Mouse (Mus musculus): Measurements from ENCODE around the gene Acsm2.

Acsm2 gene

DNA sequence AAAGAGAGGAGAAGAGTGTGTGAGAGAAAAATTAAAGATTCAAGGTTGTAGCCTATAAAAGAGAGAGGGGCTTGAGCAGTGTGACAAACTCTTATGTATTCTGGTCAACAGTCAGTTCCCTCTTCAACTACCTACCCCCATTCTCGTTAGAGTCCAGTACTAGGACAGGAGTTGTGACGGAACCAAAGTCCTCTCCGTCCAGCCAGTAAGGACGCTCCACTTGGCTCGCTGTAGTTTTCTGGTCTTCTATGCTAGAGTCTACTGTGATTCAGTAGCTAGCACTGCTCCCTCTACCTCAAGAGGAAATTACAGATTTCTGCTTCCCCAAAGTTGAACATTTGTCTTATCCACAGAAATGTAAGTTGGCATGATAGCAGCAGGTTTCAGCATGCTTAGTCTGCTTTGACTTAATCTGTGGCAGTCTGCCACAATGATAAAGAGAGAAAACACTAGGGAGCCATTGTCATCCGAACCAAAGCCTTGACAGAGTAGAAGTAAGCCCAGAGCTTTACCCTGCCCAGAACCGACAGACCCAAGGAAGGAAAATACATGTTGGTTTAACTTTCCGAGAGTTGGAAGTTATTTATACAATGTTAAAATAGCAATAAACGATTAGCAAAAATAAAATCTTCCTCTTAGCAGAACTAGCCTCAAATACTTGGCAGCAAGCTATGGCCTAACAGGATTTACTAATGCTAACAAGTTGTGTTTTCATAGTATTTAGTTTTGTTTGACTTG is 52.0 kb downstream of the Acsm2 start:
- no peak for DNase-seq (ENCODE audit: low read depth, low spot score)
- Histone ChIP-seq H3K36me3 (ENCODE audit: control insufficient read depth, insufficient read depth, low read length, poor library complexity, severe bottlenecking) (no peaks in the 10 kb centered on the region), H3K27me3 (ENCODE audit: control insufficient read depth, insufficient read depth, low read length, poor library complexity, severe bottlenecking) (no peaks in the 10 kb centered on the region)

DNA sequence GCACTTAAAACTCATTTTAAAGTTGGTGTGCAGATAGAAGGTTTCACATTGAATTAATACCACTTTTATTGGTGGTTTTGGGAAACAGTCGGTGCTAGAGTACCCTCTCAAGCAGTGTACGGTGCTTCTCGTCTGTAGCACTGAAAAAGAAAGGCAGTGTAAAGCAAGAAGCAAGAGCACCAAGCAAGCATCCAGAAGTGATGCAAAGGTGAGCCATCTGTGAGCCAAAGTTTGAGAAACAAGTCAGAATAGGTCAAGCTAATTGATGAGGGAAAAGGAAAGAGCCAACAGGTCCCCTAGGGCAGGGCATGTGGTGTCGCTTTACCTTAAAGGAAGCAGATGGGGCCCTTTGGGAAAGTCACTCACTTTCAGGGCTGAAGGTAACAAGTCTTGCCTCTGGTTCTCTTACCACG is 52.5 kb downstream of the Acsm2 start, which contains the start of gene Acsm1:
Acsm1 (plus strand) TSS at position 363 of the 413 bp plus-strand sequence.
- no peak for DNase-seq (ENCODE audit: low read depth, low spot score)
- H3K36me3 ChIP-seq (ENCODE audit: control insufficient read depth, insufficient read depth, low read length, poor library complexity, severe bottlenecking) = no peaks in the 10 kb centered on the region
- no peaks in the 10 kb centered on the region for H3K27me3 ChIP-seq (ENCODE audit: control insufficient read depth, insufficient read depth, low read length, poor library complexity, severe bottlenecking)

- Histone ChIP-seq H3K36me3 (ENCODE audit: control insufficient read depth, insufficient read depth, low read length, poor library complexity, severe bottlenecking) (no peaks in the 10 kb centered on the region), H3K27me3 (ENCODE audit: control insufficient read depth, insufficient read depth, low read length, poor library complexity, severe bottlenecking) (no peaks in the 10 kb centered on the region)
- no peak for DNase-seq (ENCODE audit: low read depth, low spot score)
Measured at GRCm38 (mm10) chr7:119607796-119608515, 53.8 kb downstream of the Acsm2 start.

- DNase-seq (ENCODE audit: low read depth, low spot score) = no peak
- Histone ChIP-seq H3K27me3 (ENCODE audit: control insufficient read depth, insufficient read depth, low read length, poor library complexity, severe bottlenecking) (no peaks in the 10 kb centered on the region), H3K36me3 (ENCODE audit: control insufficient read depth, insufficient read depth, low read length, poor library complexity, severe bottlenecking) (no peaks in the 10 kb centered on the region)
Measured at GRCm38 (mm10) chr7:119616531-119616930, 62.4 kb downstream of the Acsm2 start.

DNA sequence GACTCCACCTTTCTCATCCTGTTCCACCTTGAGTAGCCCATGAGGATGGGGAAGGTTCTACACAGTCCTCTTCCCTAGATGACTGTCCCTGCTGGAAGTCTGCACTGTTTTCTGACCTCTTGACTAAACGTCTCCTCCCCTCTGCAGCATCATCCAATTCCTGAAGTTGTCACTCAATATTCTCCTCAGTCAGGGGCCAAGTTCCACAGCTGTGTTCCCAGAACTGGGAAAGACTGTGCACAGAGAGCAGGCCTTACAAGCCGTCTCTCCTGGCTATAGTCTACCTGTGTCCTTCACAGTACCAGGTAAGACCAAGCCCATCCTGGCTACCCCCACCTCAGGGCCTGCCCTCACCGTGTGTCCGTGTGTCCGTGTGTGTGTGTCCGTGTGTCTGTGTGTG is 63.5 kb downstream of the Acsm2 start:
- Histone ChIP-seq H3K36me3 (ENCODE audit: control insufficient read depth, insufficient read depth, low read length, poor library complexity, severe bottlenecking) (no peaks in the 10 kb centered on the region), H3K27me3 (ENCODE audit: control insufficient read depth, insufficient read depth, low read length, poor library complexity, severe bottlenecking) (no peaks in the 10 kb centered on the region)
- no peak for DNase-seq (ENCODE audit: low read depth, low spot score)

GRCm38 (mm10) chr7:119618209-119618935 is 64.2 kb downstream of the Acsm2 start:
- H3K27me3 ChIP-seq (ENCODE audit: control insufficient read depth, insufficient read depth, low read length, poor library complexity, severe bottlenecking) = no peaks in the 10 kb centered on the region
- no peak for DNase-seq (ENCODE audit: low read depth, low spot score)
- no peaks in the 10 kb centered on the region for H3K36me3 ChIP-seq (ENCODE audit: control insufficient read depth, insufficient read depth, low read length, poor library complexity, severe bottlenecking)

DNA sequence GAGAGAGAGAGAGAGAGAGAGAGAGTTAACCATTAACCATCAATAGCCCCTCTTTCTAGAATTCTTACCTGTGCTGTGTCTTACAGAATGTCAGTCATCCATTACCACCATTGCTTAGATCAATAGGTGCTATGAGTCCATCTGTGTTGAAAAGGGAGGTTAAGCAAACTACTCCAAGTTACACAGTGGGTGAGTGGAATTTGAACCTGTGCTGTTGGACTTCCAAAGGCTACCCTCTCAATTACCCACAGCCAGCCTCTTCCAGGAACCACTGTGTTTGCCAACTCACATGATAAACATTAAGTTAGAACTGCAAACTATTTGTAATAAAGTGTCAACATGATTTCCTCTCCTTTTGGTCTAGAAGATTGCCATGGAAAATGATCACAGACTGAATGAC is 66.0 kb downstream of the Acsm2 start:
- Histone ChIP-seq H3K36me3 (ENCODE audit: control insufficient read depth, insufficient read depth, low read length, poor library complexity, severe bottlenecking) (no peaks in the 10 kb centered on the region), H3K27me3 (ENCODE audit: control insufficient read depth, insufficient read depth, low read length, poor library complexity, severe bottlenecking) (no peaks in the 10 kb centered on the region)

GRCm38 (mm10) chr7:119638773-119639172 is 84.6 kb downstream of the Acsm2 start:
- Histone ChIP-seq H3K27me3 (ENCODE audit: control insufficient read depth, insufficient read depth, low read length, poor library complexity, severe bottlenecking) (no peaks in the 10 kb centered on the region), H3K36me3 (ENCODE audit: control insufficient read depth, insufficient read depth, low read length, poor library complexity, severe bottlenecking) (no peaks in the 10 kb centered on the region)
- no peak for DNase-seq (ENCODE audit: low read depth, low spot score)

More for the DNA sequence above, 66.0 kb downstream of the Acsm2 start:
- no peak for DNase-seq (ENCODE audit: low read depth, low spot score)

- Histone ChIP-seq H3K27me3 (ENCODE audit: control insufficient read depth, insufficient read depth, low read length, poor library complexity, severe bottlenecking) (no peaks in the 10 kb centered on the region), H3K36me3 (ENCODE audit: control insufficient read depth, insufficient read depth, low read length, poor library complexity, severe bottlenecking) (no peaks in the 10 kb centered on the region)
- DNase-seq (ENCODE audit: low read depth, low spot score) = no peak
Measured at GRCm38 (mm10) chr7:119642307-119642706, 88.2 kb downstream of the Acsm2 start.

Data from splenic B cell, adult 2 months (primary cell).